Mouse (Mus musculus): ENCODE results near the gene Fbn1. TPM values are rescaled to one million over a fixed set of nuclear protein-coding genes. Genes with fewer than 3 reads are reported as not detected.

Gene Fbn1
- total RNA-seq, 2 experiments from 2014 or later, result 163 TPM

- intact Hi-C loops (cut with DNase I), result no loop called here
- peak; percentile 62 to 70 for DNase-seq
Measured at GRCm38 (mm10) chr2:125470553-125471295, 37.1 kb downstream of the Fbn1 start.

GRCm38 (mm10) chr2:125464036-125464435 lies 43.8 kb downstream of the Fbn1 start:
- peak in 1 of 2 experiments; percentile 35 for DNase-seq
- intact Hi-C loops (cut with DNase I), result no loop called here

GRCm38 (mm10) chr2:125459087-125459486 lies 48.7 kb downstream of the Fbn1 start:
- intact Hi-C loops (cut with DNase I), result no loop called here
- DNase-seq, result no peak

GRCm38 (mm10) chr2:125456059-125456789 lies 51.6 kb downstream of the Fbn1 start:
- intact Hi-C loops (cut with DNase I), result no loop called here
- DNase-seq, result no peak

GRCm38 (mm10) chr2:125454781-125455180 lies 53.0 kb downstream of the Fbn1 start:
- no peak for DNase-seq
- intact Hi-C loops (cut with DNase I), result no loop called here

- intact Hi-C loops (cut with DNase I), result no loop called here
- no peak for DNase-seq
Measured at GRCm38 (mm10) chr2:125452369-125453097, 55.3 kb downstream of the Fbn1 start.

- intact Hi-C loops (cut with DNase I), result no loop called here
- DNase-seq, result no peak
Measured at GRCm38 (mm10) chr2:125449361-125449760, 58.4 kb downstream of the Fbn1 start.

- intact Hi-C loops (cut with DNase I), result no loop called here
- DNase-seq, result peak in 1 of 2 experiments; percentile 33
Measured at GRCm38 (mm10) chr2:125448881-125449280, 58.9 kb downstream of the Fbn1 start.

GRCm38 (mm10) chr2:125447274-125447898 lies 60.4 kb downstream of the Fbn1 start:
- no peak for DNase-seq
- intact Hi-C loops (cut with DNase I), result no loop called here

- DNase-seq, result no peak
- intact Hi-C loops (cut with DNase I), result no loop called here
Measured at GRCm38 (mm10) chr2:125438381-125438780, 69.4 kb downstream of the Fbn1 start.

GRCm38 (mm10) chr2:125436240-125436639 lies 71.6 kb downstream of the Fbn1 start:
- intact Hi-C loops (cut with DNase I), result no loop called here
- DNase-seq, result no peak

GRCm38 (mm10) chr2:125433524-125433923 lies 74.3 kb downstream of the Fbn1 start:
- intact Hi-C loops (cut with DNase I), result no loop called here
- peak in 1 of 2 experiments; percentile 32 for DNase-seq

GRCm38 (mm10) chr2:125431491-125431890 lies 76.3 kb downstream of the Fbn1 start:
- no peak for DNase-seq

GRCm38 (mm10) chr2:125428811-125429438 lies 78.9 kb downstream of the Fbn1 start:
- intact Hi-C loops (cut with DNase I), result no loop called here
- peak; percentile 37 to 53 for DNase-seq

More at GRCm38 (mm10) chr2:125431491-125431890, 76.3 kb downstream of the Fbn1 start:
- intact Hi-C loops (cut with DNase I), result no loop called here

- intact Hi-C loops (cut with DNase I), result no loop called here
- DNase-seq, result no peak
Measured at GRCm38 (mm10) chr2:125420604-125421003, 87.2 kb downstream of the Fbn1 start.

- intact Hi-C loops (cut with DNase I), result no loop called here
- peak; percentile 45 to 57 for DNase-seq
Measured at GRCm38 (mm10) chr2:125419681-125420080, 88.1 kb downstream of the Fbn1 start.

- no peak for DNase-seq
- intact Hi-C loops (cut with DNase I), result no loop called here
Measured at GRCm38 (mm10) chr2:125418546-125418945, 89.2 kb downstream of the Fbn1 start.

- intact Hi-C loops (cut with DNase I), result no loop called here
- no peak for DNase-seq
Measured at GRCm38 (mm10) chr2:125416541-125417245, 91.1 kb downstream of the Fbn1 start.

- peak; percentile 33 to 42 for DNase-seq
- intact Hi-C loops (cut with DNase I), result loop anchor here (5.0 kb wide), 1 partner anchor 55 kb away; no protein-coding TSS in a partner anchor
Measured at GRCm38 (mm10) chr2:125412351-125412750, 95.4 kb downstream of the Fbn1 start.

Data from heart, postnatal 14 days (tissue).